Mouse (Mus musculus) forebrain, embryonic 11.5 days (tissue): ENCODE results near the gene Pou6f2. TPM values are rescaled to one million over a fixed set of nuclear protein-coding genes. Genes with fewer than 3 reads are reported as not detected.

Source experiments
- ATAC-seq: fragments of 200-750 bp; cut with Nextera tagmentation; replicated peaks from 2 replicates; pipeline ENCODE4 v1.8.0; 2017; ENCODE audit warnings: moderate TSS enrichment; ENCODE audit not compliant: low FRiP score
- DNase-seq: peaks from one replicate; pipeline ENCODE4 v3.0.0-alpha.2; 2017; ENCODE audit warnings: low spot score
- H3K27ac ChIP-seq: fragments of 300-500 bp; sonication (generic); 2 replicates; pipeline ENCODE4 v1.5.1; 2014; ENCODE audit warnings: low read depth, low read length
- H3K27me3 ChIP-seq: fragments of 300-500 bp; sonication (generic); 2 replicates; pipeline ENCODE4 v1.6.1; 2014; ENCODE audit warnings: mild to moderate bottlenecking, low read length, mixed read lengths; ENCODE audit not compliant: control insufficient read depth, insufficient read depth
- H3K36me3 ChIP-seq: fragments of 300-500 bp; sonication (generic); 2 replicates; pipeline ENCODE4 v1.6.1; 2014; ENCODE audit warnings: mild to moderate bottlenecking, low read length, moderate library complexity, mixed read lengths; ENCODE audit not compliant: control insufficient read depth, insufficient read depth
- H3K4me1 ChIP-seq: fragments of 300-500 bp; sonication (generic); replicated peaks from 2 replicates; pipeline ENCODE4 v1.6.1; 2014; ENCODE audit warnings: low read length, mixed read lengths; ENCODE audit not compliant: control insufficient read depth, insufficient read depth
- H3K4me2 ChIP-seq: fragments of 300-500 bp; sonication (generic); 2 replicates; pipeline ENCODE4 v1.6.1; 2014; ENCODE audit warnings: low read depth, mild to moderate bottlenecking, low read length, moderate library complexity, mixed read lengths; ENCODE audit not compliant: severe bottlenecking
- H3K4me3 ChIP-seq: fragments of 300-500 bp; sonication (generic); 2 replicates; pipeline ENCODE4 v1.5.1; 2014; ENCODE audit warnings: low read depth, low read length
- H3K9ac ChIP-seq: fragments of 300-500 bp; sonication (generic); 2 replicates; pipeline ENCODE4 v1.6.1; 2014; ENCODE audit warnings: low read length
- H3K9me3 ChIP-seq: fragments of 300-500 bp; sonication (generic); 2 replicates; pipeline ENCODE4 v1.6.1; 2016; ENCODE audit warnings: low read length, mixed read lengths; ENCODE audit not compliant: control insufficient read depth
- WGBS: fragments of 180-500 bp; shearing (Covaris S2); extraction: QIAGEN DNeasy Blood & Tissue Kit; methylation state at CpG from one replicate; pipeline ENCODE4 v1.1.7; 2014; 5-methylcytosine and 5-hydroxymethylcytosine counted together
- polyA plus RNA-seq: library from polyadenylated mRNA; unstranded; fragments of >200 nt; fragmentation: Nextera tagmentation; extraction: Ambion mirVana; gene quantifications from 2 replicates; pipeline ENCODE4 v1.2.1, GENCODE M21; 2014

The Pou6f2 gene
- polyA plus RNA-seq, 1 experiment from 2014 or later = 3.3 TPM

DNA sequence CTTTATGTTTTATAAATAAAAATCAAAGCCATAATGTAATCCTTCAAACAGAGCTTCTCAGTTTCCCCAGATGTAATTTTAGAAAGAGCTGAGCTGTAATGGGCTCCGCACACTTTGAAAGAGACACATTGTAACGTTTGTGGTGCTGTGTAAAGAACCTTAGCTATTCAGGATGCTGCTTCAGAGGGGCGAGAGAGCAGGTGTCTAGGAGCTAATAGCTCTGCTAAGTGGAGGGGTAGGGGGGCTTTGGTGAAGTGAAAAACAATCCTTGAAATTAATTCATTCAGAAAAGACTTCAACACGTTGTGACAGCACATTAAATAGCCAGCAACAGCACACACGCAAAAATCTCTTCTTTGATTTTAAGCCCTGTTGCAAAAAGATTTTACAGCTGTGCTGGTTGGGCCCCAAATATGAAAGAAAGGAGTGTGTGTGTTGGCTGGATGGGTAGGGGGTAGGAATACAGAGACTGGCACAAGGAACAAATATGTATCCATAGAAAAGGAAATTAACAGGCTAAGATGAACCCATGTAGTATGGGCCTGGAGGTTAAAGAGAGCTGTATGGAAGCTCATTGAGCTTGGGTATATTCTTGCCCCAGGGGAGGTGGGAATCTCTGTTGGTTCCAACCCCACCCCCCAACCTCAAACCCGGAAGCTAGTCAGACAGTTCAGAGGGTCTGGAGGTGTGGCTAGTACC, 73.4 kb downstream of the Pou6f2 start:
- Histone ChIP-seq H3K27ac (peak overlapping the region; percentile 34; the same call in 1 of the 2 replicates), H3K36me3 (no peaks in the 10 kb centered on the region), H3K9ac (no peak overlapping the region), H3K4me2 (no peak overlapping the region), H3K4me3 (no peak overlapping the region), H3K9me3 (no peaks in the 10 kb centered on the region), H3K4me1 (no peaks in the 10 kb centered on the region; the same call in 1 of the 2 replicates), H3K27me3 (no peaks in the 10 kb centered on the region)
- DNase-seq (no peak), ATAC-seq (peak; percentile 53; the same call in 1 of the 2 replicates)
- WGBS = 37% methylated on average over 6 of the region's 6 CpGs

GRCm38 (mm10) chr13:18323407-18323806, 74.1 kb downstream of the Pou6f2 start:
- no peaks in the 10 kb centered on the region for H3K9me3 ChIP-seq
- DNase-seq (no peak), ATAC-seq (peak; percentile 54)
- H3K9ac ChIP-seq = no peak overlapping the region
- 77% methylated on average over 8 of the region's 8 CpGs for WGBS
- no peak overlapping the region for H3K27ac ChIP-seq
- no peaks in the 10 kb centered on the region for H3K36me3 ChIP-seq
- no peaks in the 10 kb centered on the region for H3K27me3 ChIP-seq
- H3K4me1 ChIP-seq = no peaks in the 10 kb centered on the region; the same call in 1 of the 2 replicates
- no peak overlapping the region for H3K4me3 ChIP-seq
- no peak overlapping the region for H3K4me2 ChIP-seq

- Histone ChIP-seq H3K4me1 (no peaks in the 10 kb centered on the region), H3K36me3 (no peaks in the 10 kb centered on the region), H3K4me3 (no peak overlapping the region), H3K9me3 (no peaks in the 10 kb centered on the region), H3K9ac (no peak overlapping the region), H3K27ac (no peak overlapping the region), H3K27me3 (no peaks in the 10 kb centered on the region), H3K4me2 (no peak overlapping the region)
- DNase-seq (peak; percentile 51), ATAC-seq (peak; percentile 65)
- WGBS = 40% methylated on average over 8 of the region's 8 CpGs
Observed at GRCm38 (mm10) chr13:18312613-18313012, 84.9 kb downstream of the Pou6f2 start.

DNA sequence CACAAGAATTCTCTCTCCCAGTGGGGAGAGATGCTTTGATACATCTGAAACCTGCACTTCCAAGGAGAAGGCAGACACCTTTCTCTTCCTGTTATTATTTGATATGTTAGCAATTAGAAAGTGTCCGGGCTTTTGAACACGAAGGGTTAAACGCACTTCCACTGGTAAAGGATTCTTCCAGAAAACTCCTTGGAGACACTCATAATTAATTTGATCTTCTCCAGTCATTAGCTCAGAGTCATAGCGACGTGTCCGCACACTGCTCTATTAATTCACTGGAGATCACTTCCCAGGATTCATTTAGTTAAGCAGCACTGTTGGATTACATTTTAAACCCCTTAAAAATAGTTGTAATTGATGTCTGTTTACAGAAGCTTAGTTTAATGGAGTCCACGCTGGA, 88.5 kb downstream of the Pou6f2 start:
- H3K4me2 ChIP-seq = no peak overlapping the region
- H3K4me3 ChIP-seq = no peak overlapping the region
- 63% methylated on average over 7 of the region's 7 CpGs for WGBS
- H3K9me3 ChIP-seq = no peaks in the 10 kb centered on the region
- H3K27ac ChIP-seq = no peak overlapping the region
- DNase-seq (no peak), ATAC-seq (0 out of 2 replicates have a peak, but pooled peaks have one; percentile 16)
- H3K36me3 ChIP-seq = no peaks in the 10 kb centered on the region
- no peak overlapping the region for H3K9ac ChIP-seq
- H3K27me3 ChIP-seq = no peaks in the 10 kb centered on the region
- H3K4me1 ChIP-seq = no peaks in the 10 kb centered on the region

GRCm38 (mm10) chr13:18306506-18307145, 90.9 kb downstream of the Pou6f2 start:
- Histone ChIP-seq H3K9ac (no peak overlapping the region), H3K27ac (no peak overlapping the region), H3K27me3 (no peaks in the 10 kb centered on the region), H3K4me1 (no peaks in the 10 kb centered on the region), H3K4me2 (no peak overlapping the region), H3K9me3 (no peaks in the 10 kb centered on the region), H3K4me3 (no peak overlapping the region), H3K36me3 (no peaks in the 10 kb centered on the region)
- ATAC-seq (no peak), DNase-seq (no peak)
- WGBS = 84% methylated on average over 7 of the region's 7 CpGs

DNA sequence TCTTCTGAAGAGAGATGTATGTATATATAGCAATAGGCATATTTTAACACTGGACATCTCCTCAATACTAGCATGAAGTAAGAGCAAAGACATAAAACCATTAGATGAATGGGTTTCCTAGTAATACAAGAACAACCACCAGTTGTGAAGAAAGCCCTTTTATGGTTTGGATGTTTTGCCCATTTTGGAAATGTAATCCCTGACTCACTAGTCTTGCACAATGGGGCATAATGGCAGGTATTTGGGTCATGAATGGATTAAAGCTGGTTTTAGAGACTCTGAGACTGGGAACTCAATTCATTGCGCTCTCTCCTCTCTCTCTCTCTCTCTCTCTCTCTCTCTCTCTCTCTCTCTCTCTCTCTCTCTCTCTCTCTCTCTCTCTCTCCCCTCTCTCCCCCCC, 97.5 kb downstream of the Pou6f2 start:
- no peaks in the 10 kb centered on the region for H3K9me3 ChIP-seq
- no peak overlapping the region for H3K27ac ChIP-seq
- no peaks in the 10 kb centered on the region for H3K4me1 ChIP-seq
- no peaks in the 10 kb centered on the region for H3K36me3 ChIP-seq
- DNase-seq (no peak), ATAC-seq (no peak)
- H3K4me3 ChIP-seq = no peak overlapping the region
- H3K27me3 ChIP-seq = no peaks in the 10 kb centered on the region
- no peak overlapping the region for H3K9ac ChIP-seq
- WGBS = 75% methylated on average over 1 of the region's 1 CpGs
- no peak overlapping the region for H3K4me2 ChIP-seq

DNA sequence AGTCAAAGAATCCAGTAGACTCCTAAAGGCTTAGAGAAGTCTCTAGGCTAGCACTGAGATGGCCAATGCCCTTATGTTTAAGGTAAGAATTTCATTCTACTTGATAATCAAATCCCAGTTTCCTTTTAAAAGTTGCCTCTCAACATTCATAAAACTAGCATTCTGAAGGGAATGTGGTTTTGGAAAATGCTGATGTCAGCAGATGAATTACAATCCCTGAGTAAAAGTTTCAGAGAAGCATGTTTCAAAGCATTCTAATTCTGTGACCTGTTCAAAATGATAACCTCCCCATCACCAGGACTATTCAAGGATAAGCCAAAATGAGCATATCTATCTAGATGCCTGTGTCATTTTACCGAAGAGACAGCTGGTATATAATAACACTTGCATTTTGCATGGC, 104.0 kb downstream of the Pou6f2 start:
- no peak for DNase-seq
- no peak for ATAC-seq

DNA sequence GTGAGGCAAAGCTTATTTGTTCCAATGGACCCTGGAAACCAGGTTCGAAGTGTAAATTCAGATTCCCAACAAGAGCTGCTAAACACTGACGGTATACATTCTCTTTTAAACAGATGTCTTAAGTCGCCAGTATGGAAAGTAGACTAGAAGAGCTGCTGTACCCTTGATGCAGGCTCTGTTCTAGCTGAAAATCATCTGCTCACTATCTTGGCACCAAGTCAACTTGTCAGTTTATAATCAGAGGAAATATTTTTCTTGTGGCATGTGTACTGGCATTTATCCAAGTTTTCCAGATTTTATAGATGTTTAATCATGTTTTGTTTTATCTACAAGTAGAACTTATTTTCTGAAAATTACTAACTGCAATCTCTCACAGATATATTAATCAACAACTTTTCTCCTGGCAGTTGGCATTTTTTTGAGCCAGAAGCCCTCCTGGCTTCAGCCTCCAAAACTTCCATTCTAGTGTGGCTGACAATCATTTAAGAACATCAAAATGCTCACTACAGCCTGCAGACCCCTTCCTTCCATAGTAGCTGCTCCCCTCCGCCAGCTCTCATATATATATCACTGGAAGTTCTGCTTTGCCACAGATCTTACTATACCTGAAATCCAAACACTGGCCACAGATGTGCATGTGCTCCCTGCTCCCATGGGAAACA, 107.1 kb downstream of the Pou6f2 start:
- WGBS = 89% methylated on average over 4 of the region's 4 CpGs
- Histone ChIP-seq H3K27me3 (no peaks in the 10 kb centered on the region), H3K36me3 (no peaks in the 10 kb centered on the region), H3K4me1 (no peaks in the 10 kb centered on the region), H3K4me2 (no peak overlapping the region), H3K9me3 (no peaks in the 10 kb centered on the region), H3K9ac (no peak overlapping the region), H3K4me3 (no peak overlapping the region), H3K27ac (no peak overlapping the region)
- ATAC-seq = no peak
- no peak for DNase-seq

More for the DNA sequence above, 104.0 kb downstream of the Pou6f2 start:
- Histone ChIP-seq H3K27me3 (no peaks in the 10 kb centered on the region), H3K4me3 (no peak overlapping the region), H3K36me3 (no peaks in the 10 kb centered on the region), H3K4me2 (no peak overlapping the region), H3K4me1 (no peaks in the 10 kb centered on the region), H3K9me3 (no peaks in the 10 kb centered on the region), H3K9ac (no peak overlapping the region), H3K27ac (no peak overlapping the region)
- WGBS = 94% methylated on average over 1 of the region's 1 CpGs
